Mouse (Mus musculus) lung, postnatal 0 days (tissue): ENCODE results near the gene Gm49373. TPM values are rescaled to one million over a fixed set of nuclear protein-coding genes. Genes with fewer than 3 reads are reported as not detected.
A peak's percentile ranks its signal among the peaks of the same experiment; 100 is the strongest.

ENCODE experiments used
- ATAC-seq: fragments of 200-750 bp; cut with Nextera tagmentation; 2 replicates; pipeline ENCODE4 v1.8.0; 2017; ENCODE audit warnings: moderate library complexity
- DNase-seq: peaks from one replicate; pipeline ENCODE4 v3.0.0-alpha.2; 2016; ENCODE audit warnings: low spot score
- H3K27ac ChIP-seq: fragments of 300-500 bp; sonication (generic); 2 replicates; pipeline ENCODE4 v1.5.1; 2014; ENCODE audit warnings: antibody characterized with exemption, mild to moderate bottlenecking, low read length, mixed read lengths
- H3K27me3 ChIP-seq: fragments of 300-500 bp; sonication (generic); replicated peaks from 2 replicates; pipeline ENCODE4 v1.6.1; 2014; ENCODE audit warnings: low read length, mixed read lengths; ENCODE audit not compliant: insufficient read depth
- H3K36me3 ChIP-seq: fragments of 300-500 bp; sonication (generic); 2 replicates; pipeline ENCODE4 v1.6.1; 2014; ENCODE audit warnings: low read length, mixed read lengths; ENCODE audit not compliant: insufficient read depth
- H3K4me1 ChIP-seq: fragments of 300-500 bp; sonication (generic); 2 replicates; pipeline ENCODE4 v1.6.1; 2014; ENCODE audit warnings: antibody characterized with exemption, low read depth, low read length, mixed read lengths; ENCODE audit not compliant: insufficient read depth
- H3K4me2 ChIP-seq: fragments of 300-500 bp; sonication (generic); replicated peaks from 2 replicates; pipeline ENCODE4 v1.6.1; 2014; ENCODE audit warnings: low read depth, mild to moderate bottlenecking, low read length, moderate library complexity, mixed read lengths
- H3K4me3 ChIP-seq: fragments of 300-500 bp; sonication (generic); 2 replicates; pipeline ENCODE4 v1.5.1; 2014; ENCODE audit warnings: low read depth, low read length
- H3K9ac ChIP-seq: fragments of 300-500 bp; sonication (generic); replicated peaks from 2 replicates; pipeline ENCODE4 v1.6.1; 2014; ENCODE audit warnings: low read depth, mild to moderate bottlenecking
- H3K9me3 ChIP-seq: fragments of 300-500 bp; sonication (generic); 2 replicates; pipeline ENCODE4 v1.6.1; 2016; ENCODE audit warnings: low read length, mixed read lengths
- CTCF ChIP-seq: IDR thresholded peaks from 2 replicates; pipeline ENCODE4 v1.5.1; 2016; ENCODE audit warnings: antibody characterized with exemption, mild to moderate bottlenecking
- EP300 ChIP-seq: IDR thresholded peaks from 2 replicates; pipeline ENCODE4 v1.6.1; 2016; ENCODE audit warnings: antibody characterized with exemption, mild to moderate bottlenecking, control low read depth
- WGBS: fragments of 180-500 bp; shearing (Covaris S2); extraction: QIAGEN DNeasy Blood & Tissue Kit; methylation state at CpG from one replicate; pipeline ENCODE4 v1.1.7; 2014; 5-methylcytosine and 5-hydroxymethylcytosine counted together
- polyA plus RNA-seq: library from polyadenylated mRNA; unstranded; fragments of >200 nt; fragmentation: Nextera tagmentation; extraction: Ambion mirVana; gene quantifications from 2 replicates; pipeline ENCODE4 v1.2.1, GENCODE M21; 2015

Gene Gm49373
- polyA plus RNA-seq, 1 experiment from 2014 or later: 0.11 TPM

DNA sequence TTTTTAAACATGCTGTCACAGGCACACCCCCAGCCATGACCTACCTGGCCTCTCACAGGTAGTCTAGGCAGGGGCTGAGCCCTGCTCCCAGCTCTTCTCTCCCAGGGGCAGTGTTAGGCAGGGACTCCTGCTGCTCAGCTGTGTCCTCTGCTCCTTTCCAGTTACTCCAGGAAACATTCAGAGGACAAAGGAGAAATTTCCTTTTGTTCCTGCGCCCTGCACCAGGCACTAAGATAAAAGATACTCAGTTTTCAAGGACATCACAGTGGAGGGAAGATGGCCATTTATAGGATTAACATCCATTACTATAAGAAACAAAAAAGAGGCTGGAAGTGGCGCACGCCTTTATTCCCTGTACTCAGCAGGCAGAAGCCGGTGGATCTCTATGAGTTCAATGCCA lies 23.1 kb upstream of the Gm49373 start:
- Histone ChIP-seq H3K9ac (no peak overlapping the region), H3K4me1 (peaks cover 2% of the 10 kb centered on the region; the same call in 1 of the 2 replicates), H3K27ac (no peak overlapping the region), H3K4me2 (no peak overlapping the region), H3K9me3 (no peaks in the 10 kb centered on the region), H3K27me3 (no peaks in the 10 kb centered on the region), H3K36me3 (no peaks in the 10 kb centered on the region), H3K4me3 (no peak overlapping the region)
- DNase-seq: no peak
- TF ChIP-seq EP300: no peak
- TF ChIP-seq CTCF: no peak
- no peak for ATAC-seq
- 81% methylated on average over 4 of the region's 4 CpGs for WGBS

DNA sequence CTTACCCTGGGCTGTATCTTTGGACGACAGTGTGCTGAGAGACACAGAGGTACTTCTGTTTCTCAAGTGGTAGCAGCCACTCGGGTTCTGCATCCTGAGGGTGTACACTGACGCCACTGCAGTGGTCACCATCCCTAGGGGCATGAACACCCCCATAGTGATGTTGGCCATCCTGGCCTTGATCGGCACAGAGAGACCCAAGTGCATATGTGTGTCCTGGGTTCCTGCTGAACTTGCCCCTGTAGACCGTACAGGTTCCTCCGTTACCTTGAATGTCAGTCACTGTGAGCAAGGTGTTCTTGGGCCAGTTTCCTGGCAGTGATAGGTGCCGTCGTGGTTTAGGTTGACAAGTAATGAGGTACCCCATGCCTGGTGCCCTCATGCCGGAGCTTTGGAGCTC lies 20.5 kb upstream of the Gm49373 start:
- Histone ChIP-seq H3K27ac (no peak overlapping the region), H3K4me3 (no peak overlapping the region), H3K36me3 (0 out of 2 replicates have a peak, but pooled peaks cover 8% of the 10 kb centered on the region), H3K9me3 (no peaks in the 10 kb centered on the region), H3K27me3 (no peaks in the 10 kb centered on the region), H3K4me1 (peaks cover 8% of the 10 kb centered on the region; the same call in 1 of the 2 replicates), H3K9ac (no peak overlapping the region), H3K4me2 (no peak overlapping the region)
- DNase-seq (no peak), ATAC-seq (no peak)
- WGBS: 93% methylated on average over 9 of the region's 9 CpGs
- TF ChIP-seq CTCF (no peak), EP300 (no peak)

DNA sequence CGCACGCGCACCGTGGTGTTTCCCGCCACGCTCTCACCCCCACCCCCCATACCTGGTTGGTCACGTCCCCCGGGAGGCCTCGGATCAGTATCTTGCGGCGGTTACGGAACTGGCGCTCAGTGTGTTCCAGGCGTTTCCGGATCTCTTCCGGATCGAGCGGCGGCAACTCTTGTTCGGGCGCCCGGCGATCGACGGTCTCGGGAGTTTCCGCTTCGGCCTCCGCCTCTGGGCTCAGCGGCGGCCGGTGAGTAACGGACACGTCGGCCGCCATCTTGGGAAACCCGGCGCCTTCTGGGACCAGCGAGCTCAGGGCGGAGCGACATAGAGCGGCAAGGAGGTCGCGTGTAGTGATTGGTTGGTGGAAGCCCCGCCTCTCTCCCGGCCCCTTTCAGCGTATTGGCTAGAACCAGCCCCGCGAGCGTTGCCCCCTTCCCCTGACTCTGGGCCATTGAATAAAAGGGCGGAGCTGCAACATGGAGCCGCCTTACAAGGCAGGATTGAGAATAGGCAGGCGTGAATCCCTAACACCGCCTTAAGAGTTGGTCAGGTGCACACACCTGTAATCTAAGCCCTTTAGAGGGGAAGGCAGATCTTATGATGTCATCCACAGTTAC lies 18.9 kb upstream of the Gm49373 start, which contains the start of the genes Gm38431 and Raver1:
Gene Gm38431 (minus strand): TSS at position 291 of the 614 bp plus-strand sequence.
Gene Raver1 (minus strand): TSS at position 302 of the 614 bp plus-strand sequence.
- H3K4me3 ChIP-seq: peak within 1 kb of the TSS; percentile 75
- WGBS: under 1% methylated on average over 54 of the region's 54 CpGs
- H3K36me3 ChIP-seq: peaks cover 18% of the 10 kb centered on the region
- no peak; the same call in 1 of the 2 replicates for TF ChIP-seq CTCF
- TF ChIP-seq EP300: peak; percentile 55; the same call in 1 of the 2 replicates
- peaks cover 8% of the 10 kb centered on the region; the same call in 1 of the 2 replicates for H3K4me1 ChIP-seq
- no peaks in the 10 kb centered on the region for H3K9me3 ChIP-seq
- H3K27ac ChIP-seq: peak within 1 kb of the TSS; percentile 89
- peak within 1 kb of the TSS; percentile 69 for H3K4me2 ChIP-seq
- H3K27me3 ChIP-seq: no peaks in the 10 kb centered on the region
- ATAC-seq (peak; percentile 100), DNase-seq (peak; percentile 100)
- H3K9ac ChIP-seq: peak within 1 kb of the TSS; percentile 54

DNA sequence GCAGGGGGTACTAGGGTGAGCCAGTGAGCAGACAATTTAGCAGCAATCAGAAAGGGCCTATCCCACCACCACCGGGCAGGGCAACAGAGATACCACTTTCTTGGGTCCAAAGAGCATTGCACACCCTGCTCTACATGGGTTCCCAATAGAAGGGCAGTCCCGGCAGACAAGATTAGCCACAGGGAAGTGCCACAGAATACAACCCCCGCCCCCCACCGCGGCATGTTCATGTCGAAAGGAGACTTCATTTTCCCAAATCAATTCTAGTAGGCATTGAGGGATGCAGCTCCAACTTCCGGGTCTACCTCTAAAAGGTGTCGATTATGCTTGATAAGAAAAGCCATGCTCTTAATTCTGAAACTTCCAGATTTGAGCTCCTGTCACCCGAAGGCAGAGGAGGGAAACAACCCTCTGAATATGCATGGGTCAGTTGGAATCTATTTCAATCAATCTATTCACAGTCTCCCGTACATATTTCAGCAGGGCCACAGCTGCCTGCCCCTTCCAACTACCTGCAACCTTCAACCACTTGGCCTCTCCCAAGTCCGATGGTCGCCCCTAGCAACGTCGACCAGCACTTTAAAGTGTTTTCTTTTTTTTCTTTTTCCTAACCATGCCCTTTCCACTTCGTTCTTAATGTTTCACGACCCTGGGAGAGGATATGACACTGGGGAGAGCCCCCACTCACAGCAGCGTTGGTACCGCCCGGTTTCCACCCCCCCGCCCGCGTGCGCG lies 18.2 kb upstream of the Gm49373 start:
- no peaks in the 10 kb centered on the region for H3K9me3 ChIP-seq
- no peak for DNase-seq

DNA sequence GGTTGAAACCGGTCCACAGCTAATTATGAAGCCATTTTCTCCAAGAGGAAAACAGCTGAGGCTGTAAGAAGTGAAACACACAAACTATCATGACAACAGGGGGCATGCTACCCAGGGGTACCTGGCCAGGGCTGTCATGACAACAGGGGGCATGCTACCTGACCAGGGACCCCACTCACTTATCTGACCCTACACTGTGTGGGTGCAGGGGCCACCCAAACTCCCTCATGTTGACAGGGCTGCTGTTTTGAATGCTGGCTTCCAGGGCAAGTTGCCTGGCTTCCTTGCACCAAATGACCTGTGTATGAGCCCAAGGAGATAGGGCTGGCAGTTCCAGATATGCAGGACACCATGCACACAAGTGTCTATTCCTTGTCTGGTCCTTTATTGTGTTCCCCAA lies 17.6 kb upstream of the Gm49373 start:
- Histone ChIP-seq H3K27me3 (no peaks in the 10 kb centered on the region), H3K36me3 (peaks cover 31% of the 10 kb centered on the region), H3K4me2 (peak overlapping the region; percentile 69), H3K9ac (peak overlapping the region; percentile 54; the same call in 1 of the 2 replicates), H3K4me1 (peaks cover 8% of the 10 kb centered on the region; the same call in 1 of the 2 replicates), H3K4me3 (peak overlapping the region; percentile 75; the same call in 1 of the 2 replicates), H3K27ac (0 out of 2 replicates have a peak overlapping the region, but pooled peaks have one; percentile 5), H3K9me3 (no peaks in the 10 kb centered on the region)
- WGBS: 92% methylated on average over 1 of the region's 1 CpGs
- ATAC-seq: no peak
- TF ChIP-seq CTCF (no peak), EP300 (no peak)
- DNase-seq: no peak

More for the DNA sequence above, 18.2 kb upstream of the Gm49373 start:
- H3K4me1 ChIP-seq: peaks cover 8% of the 10 kb centered on the region; the same call in 1 of the 2 replicates
- peak overlapping the region; percentile 69 for H3K4me2 ChIP-seq
- no peaks in the 10 kb centered on the region for H3K27me3 ChIP-seq
- peak; percentile 4; the same call in 1 of the 2 replicates for ATAC-seq
- H3K27ac ChIP-seq: peak overlapping the region; percentile 89
- H3K36me3 ChIP-seq: peaks cover 25% of the 10 kb centered on the region
- H3K9ac ChIP-seq: peak overlapping the region; percentile 54
- WGBS: 2% methylated on average over 24 of the region's 24 CpGs
- TF ChIP-seq CTCF: no peak
- no peak for TF ChIP-seq EP300
- peak overlapping the region; percentile 75 for H3K4me3 ChIP-seq

DNA sequence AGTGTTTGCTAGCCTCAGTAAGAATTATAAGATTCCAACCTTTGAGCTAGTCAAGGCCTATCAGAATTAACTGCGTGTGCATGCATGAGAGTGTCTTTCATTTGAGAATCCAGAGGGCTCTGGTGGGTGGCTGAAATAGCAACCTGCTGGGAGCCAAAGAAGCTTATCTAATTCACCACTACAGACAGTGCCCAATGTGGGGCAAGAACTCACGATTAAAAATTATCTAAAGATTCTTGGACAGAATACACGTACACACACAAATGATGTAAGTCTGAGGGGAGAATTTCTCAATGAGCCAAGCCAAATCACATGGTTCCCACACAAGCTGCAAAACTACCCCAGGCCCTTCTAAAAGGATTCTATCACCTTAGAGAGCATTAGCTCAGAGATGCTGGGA lies 10.4 kb upstream of the Gm49373 start:
- DNase-seq: no peak
- ATAC-seq: no peak
- Histone ChIP-seq H3K27ac (no peak overlapping the region), H3K9ac (no peak overlapping the region), H3K4me1 (no peaks in the 10 kb centered on the region), H3K36me3 (peaks cover 68% of the 10 kb centered on the region), H3K27me3 (no peaks in the 10 kb centered on the region), H3K4me2 (no peak overlapping the region), H3K9me3 (no peaks in the 10 kb centered on the region), H3K4me3 (no peak overlapping the region)
- TF ChIP-seq CTCF (no peak), EP300 (no peak)
- WGBS: 63% methylated on average over 3 of the region's 3 CpGs
